Mouse (Mus musculus) cortical plate, adult 2 months (tissue): ENCODE data around the gene Etl4.

Experiments used
- CTCF ChIP-seq: fragments of 200-500 bp; IDR thresholded peaks from 2 replicates; pipeline ENCODE4 v1.5.1; 2011; ENCODE audit warnings: mild to moderate bottlenecking, control low read depth, low read length; ENCODE audit not compliant: insufficient read depth; ENCODE audit errors: extremely low read depth
- POLR2A ChIP-seq: fragments of 200-500 bp; IDR thresholded peaks from 2 replicates; pipeline ENCODE4 v1.6.1; 2011; ENCODE audit warnings: mild to moderate bottlenecking, low read length, control low read depth; ENCODE audit not compliant: insufficient read depth; ENCODE audit errors: extremely low read depth

DNA sequence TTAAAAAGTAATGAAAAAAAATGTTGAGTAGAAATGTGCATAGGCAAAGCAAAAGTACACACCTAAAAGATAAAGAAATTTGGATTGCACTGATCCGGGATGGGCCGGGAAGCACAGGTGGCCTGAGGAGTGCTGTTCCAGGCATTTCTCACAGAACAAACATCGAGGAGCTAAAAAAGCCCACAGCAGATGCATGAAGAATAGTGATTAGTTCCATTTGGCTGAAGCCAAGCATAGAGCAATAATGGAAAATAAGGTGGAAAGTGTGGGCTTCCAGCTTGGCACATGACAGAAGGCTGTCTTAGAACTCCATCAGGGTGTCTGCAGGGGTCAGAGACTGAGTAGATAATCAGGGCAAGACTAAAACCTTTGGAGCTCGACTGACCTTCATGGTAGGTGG is 512.7 kb downstream of the Etl4 start:
- no peak for TF ChIP-seq POLR2A
- no peak for TF ChIP-seq CTCF
